Mouse (Mus musculus): ENCODE data around the gene Shisa4. TPM values are rescaled to one million over a fixed set of nuclear protein-coding genes. Genes with fewer than 3 reads are reported as not detected.
"Not testable (repeated sequence)": the region's sequence is repeated elsewhere in the genome, so short reads cannot be mapped to it uniquely, and the experiment has no call there.

Gene Shisa4
- polyA plus RNA-seq (2016; fragmentation: Nextera tagmentation; extraction: Ambion mirVana) = 71.2 and 76.3 TPM in 2 replicates

- H3K9me3 ChIP-seq = no peaks in the 10 kb centered on the region
- peak within 1 kb of the TSS; percentile 92 for H3K9ac ChIP-seq (replicated peaks)
- H3K36me3 ChIP-seq = no peaks in the 10 kb centered on the region
- peak within 1 kb of the TSS; percentile 77 for H3K27ac ChIP-seq (replicated peaks)
- H3K4me2 ChIP-seq (replicated peaks) = peak within 1 kb of the TSS; percentile 81
- H3K27me3 ChIP-seq = no peaks in the 10 kb centered on the region
- H3K4me1 ChIP-seq = peaks cover 30% of the 10 kb centered on the region
- H3K4me3 ChIP-seq = peak within 1 kb of the TSS; percentile 73
- WGBS = 2% methylated on average over 35 of the region's 38 CpGs
- peak; percentile 93 for ATAC-seq (ENCODE audit: low FRiP score, low read depth)
Measured at GRCm38 (mm10) chr1:135374868-135375581, at the start of gene Shisa4. TSS of gene Shisa4 (minus strand) at chr1:135375237.

- Histone ChIP-seq H3K4me3 (no peak overlapping the region), H3K36me3 (peaks cover 71% of the 10 kb centered on the region), H3K27me3 (no peaks in the 10 kb centered on the region), H3K9me3 (no peaks in the 10 kb centered on the region), H3K4me1 (peaks cover 10% of the 10 kb centered on the region), H3K9ac (replicated peaks) (no peak overlapping the region), H3K27ac (replicated peaks) (no peak overlapping the region), H3K4me2 (replicated peaks) (no peak overlapping the region)
- ATAC-seq (ENCODE audit: low FRiP score, low read depth) = no peak
- 97% methylated on average over 6 of the region's 6 CpGs for WGBS
Measured at GRCm38 (mm10) chr1:135422772-135423171, 47.7 kb upstream of the Shisa4 start.

- Histone ChIP-seq H3K4me1 (no peaks in the 10 kb centered on the region), H3K27ac (replicated peaks) (no peak overlapping the region), H3K36me3 (peaks cover 96% of the 10 kb centered on the region), H3K9me3 (no peaks in the 10 kb centered on the region), H3K27me3 (no peaks in the 10 kb centered on the region), H3K4me2 (replicated peaks) (no peak overlapping the region), H3K4me3 (no peak overlapping the region), H3K9ac (replicated peaks) (no peak overlapping the region)
- ATAC-seq (ENCODE audit: low FRiP score, low read depth) = no peak
Measured at GRCm38 (mm10) chr1:135413996-135414395, 39.0 kb upstream of the Shisa4 start.

GRCm38 (mm10) chr1:135412130-135412529 is 37.1 kb upstream of the Shisa4 start:
- Histone ChIP-seq H3K4me1 (no peaks in the 10 kb centered on the region), H3K27ac (replicated peaks) (no peak overlapping the region), H3K9ac (replicated peaks) (no peak overlapping the region), H3K9me3 (no peaks in the 10 kb centered on the region), H3K27me3 (no peaks in the 10 kb centered on the region), H3K4me3 (no peak overlapping the region), H3K4me2 (replicated peaks) (no peak overlapping the region), H3K36me3 (peaks cover 95% of the 10 kb centered on the region)
- no peak for ATAC-seq (ENCODE audit: low FRiP score, low read depth)
- 86% methylated on average over 4 of the region's 4 CpGs for WGBS

GRCm38 (mm10) chr1:135410967-135411366 is 35.9 kb upstream of the Shisa4 start:
- WGBS = 87% methylated on average over 2 of the region's 2 CpGs
- no peak overlapping the region for H3K27ac ChIP-seq (replicated peaks)
- ATAC-seq (ENCODE audit: low FRiP score, low read depth) = no peak
- H3K27me3 ChIP-seq = no peaks in the 10 kb centered on the region
- H3K4me3 ChIP-seq = no peak overlapping the region
- H3K4me1 ChIP-seq = no peaks in the 10 kb centered on the region
- no peak overlapping the region for H3K9ac ChIP-seq (replicated peaks)
- H3K4me2 ChIP-seq (replicated peaks) = no peak overlapping the region
- H3K36me3 ChIP-seq = peaks cover 93% of the 10 kb centered on the region
- no peaks in the 10 kb centered on the region for H3K9me3 ChIP-seq

GRCm38 (mm10) chr1:135408973-135409372 is 33.9 kb upstream of the Shisa4 start:
- Histone ChIP-seq H3K27ac (replicated peaks) (no peak overlapping the region), H3K4me2 (replicated peaks) (no peak overlapping the region), H3K9me3 (no peaks in the 10 kb centered on the region), H3K4me3 (no peak overlapping the region), H3K36me3 (peaks cover 93% of the 10 kb centered on the region), H3K27me3 (no peaks in the 10 kb centered on the region), H3K9ac (replicated peaks) (no peak overlapping the region), H3K4me1 (no peaks in the 10 kb centered on the region)
- ATAC-seq (ENCODE audit: low FRiP score, low read depth) = no peak
- WGBS = 97% methylated on average over 4 of the region's 4 CpGs

- Histone ChIP-seq H3K4me2 (replicated peaks) (no peak overlapping the region), H3K36me3 (peaks cover 95% of the 10 kb centered on the region), H3K27ac (replicated peaks) (no peak overlapping the region), H3K4me3 (no peak overlapping the region), H3K9ac (replicated peaks) (no peak overlapping the region), H3K9me3 (no peaks in the 10 kb centered on the region), H3K4me1 (no peaks in the 10 kb centered on the region), H3K27me3 (no peaks in the 10 kb centered on the region)
- no peak for ATAC-seq (ENCODE audit: low FRiP score, low read depth)
- WGBS = 92% methylated on average over 7 of the region's 7 CpGs
Measured at GRCm38 (mm10) chr1:135405356-135405755, 30.3 kb upstream of the Shisa4 start.

GRCm38 (mm10) chr1:135401452-135402110 is 26.5 kb upstream of the Shisa4 start:
- ATAC-seq (ENCODE audit: low FRiP score, low read depth) = no peak
- 90% methylated on average over 3 of the region's 3 CpGs for WGBS
- Histone ChIP-seq H3K9me3 (no peaks in the 10 kb centered on the region), H3K27ac (replicated peaks) (no peak overlapping the region), H3K4me1 (no peaks in the 10 kb centered on the region), H3K36me3 (peaks cover 91% of the 10 kb centered on the region), H3K4me2 (replicated peaks) (no peak overlapping the region), H3K27me3 (no peaks in the 10 kb centered on the region), H3K4me3 (no peak overlapping the region), H3K9ac (replicated peaks) (no peak overlapping the region)

DNA sequence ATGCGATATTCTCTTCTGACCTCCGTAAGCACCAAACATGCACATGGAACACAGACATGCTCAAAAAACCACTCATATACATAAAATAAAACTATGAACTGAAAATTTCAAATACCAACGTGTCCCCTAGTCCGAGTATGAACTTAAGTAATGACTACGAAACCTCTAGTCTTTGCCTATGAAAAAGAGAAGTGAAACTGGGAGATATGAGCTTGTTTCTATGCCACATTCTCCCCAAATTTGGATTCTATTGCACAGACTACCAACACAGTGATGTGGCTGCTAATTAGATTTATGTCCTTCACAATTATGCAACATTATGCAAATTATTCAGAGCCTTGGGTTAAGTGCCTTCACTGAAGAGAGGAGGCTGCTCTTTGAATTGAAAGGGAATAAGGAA is 24.4 kb upstream of the Shisa4 start:
- Histone ChIP-seq H3K9me3 (no peaks in the 10 kb centered on the region), H3K27ac (replicated peaks) (no peak overlapping the region), H3K27me3 (no peaks in the 10 kb centered on the region), H3K9ac (replicated peaks) (no peak overlapping the region), H3K4me3 (no peak overlapping the region), H3K36me3 (peaks cover 88% of the 10 kb centered on the region), H3K4me2 (replicated peaks) (no peak overlapping the region), H3K4me1 (no peaks in the 10 kb centered on the region)
- 95% methylated on average over 5 of the region's 5 CpGs for WGBS
- no peak for ATAC-seq (ENCODE audit: low FRiP score, low read depth)

DNA sequence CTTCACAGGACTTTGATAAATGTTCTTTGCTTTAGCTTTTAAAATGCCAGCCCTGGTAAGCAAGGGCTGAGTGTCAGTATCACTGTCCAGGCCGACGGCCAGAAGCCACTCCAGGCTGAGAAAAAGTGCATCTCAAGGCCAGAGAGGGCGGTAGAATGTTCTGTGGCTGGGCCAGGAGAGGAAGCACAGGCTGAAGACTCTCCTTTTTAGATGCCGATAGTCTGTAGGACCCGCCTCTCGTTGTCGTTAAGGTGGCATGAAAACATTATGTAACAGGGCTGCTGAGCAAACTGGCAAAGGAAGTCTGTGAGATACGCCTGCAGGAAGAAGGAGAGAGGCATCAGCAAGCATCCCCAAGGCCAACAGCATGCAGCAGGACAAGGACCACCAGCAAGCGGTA is 10.1 kb upstream of the Shisa4 start:
- no peak overlapping the region for H3K27ac ChIP-seq (replicated peaks)
- 0 out of 2 replicates have a peak, but pooled peaks cover 3% of the 10 kb centered on the region for H3K4me1 ChIP-seq
- no peak overlapping the region for H3K4me2 ChIP-seq (replicated peaks)
- no peaks in the 10 kb centered on the region for H3K27me3 ChIP-seq
- ATAC-seq (ENCODE audit: low FRiP score, low read depth) = no peak
- no peak overlapping the region for H3K4me3 ChIP-seq
- peaks cover 82% of the 10 kb centered on the region for H3K36me3 ChIP-seq
- no peak overlapping the region for H3K9ac ChIP-seq (replicated peaks)
- WGBS = 90% methylated on average over 9 of the region's 9 CpGs
- no peaks in the 10 kb centered on the region for H3K9me3 ChIP-seq

DNA sequence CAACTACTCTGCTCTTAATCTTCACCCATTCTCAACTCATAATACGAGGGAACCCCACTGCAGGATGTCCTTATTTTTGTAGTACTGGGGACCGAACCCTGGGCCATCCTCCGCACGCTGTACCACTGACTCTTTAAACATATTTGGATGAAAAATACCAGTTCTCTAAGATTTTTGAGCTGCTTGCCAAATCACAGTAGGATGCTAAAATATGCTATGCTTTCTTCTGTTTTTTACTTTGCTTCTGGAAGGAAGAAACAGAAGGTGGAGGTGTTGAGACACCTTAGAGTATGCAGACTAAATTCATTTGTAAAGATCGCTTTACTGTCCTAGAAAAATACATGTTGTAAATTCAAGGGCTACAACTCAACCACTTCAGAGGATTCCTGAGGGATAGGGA is 9.1 kb upstream of the Shisa4 start:
- Histone ChIP-seq H3K9me3 (no peaks in the 10 kb centered on the region), H3K4me3 (no peak overlapping the region), H3K36me3 (peaks cover 73% of the 10 kb centered on the region), H3K27ac (replicated peaks) (no peak overlapping the region), H3K4me2 (replicated peaks) (no peak overlapping the region), H3K9ac (replicated peaks) (no peak overlapping the region), H3K27me3 (no peaks in the 10 kb centered on the region), H3K4me1 (0 out of 2 replicates have a peak, but pooled peaks cover 3% of the 10 kb centered on the region)
- 95% methylated on average over 5 of the region's 5 CpGs for WGBS
- no peak for ATAC-seq (ENCODE audit: low FRiP score, low read depth)

GRCm38 (mm10) chr1:135381560-135381959 is 6.5 kb upstream of the Shisa4 start:
- 61% methylated on average over 6 of the region's 6 CpGs for WGBS
- H3K27ac ChIP-seq (replicated peaks); H3K4me2 ChIP-seq (replicated peaks): not testable (repeated sequence)

More at GRCm38 (mm10) chr1:135381560-135381959, 6.5 kb upstream of the Shisa4 start:
- not testable (repeated sequence) for ATAC-seq (ENCODE audit: low FRiP score, low read depth); H3K9ac ChIP-seq (replicated peaks); H3K27me3 ChIP-seq; H3K4me3 ChIP-seq; H3K4me1 ChIP-seq; H3K9me3 ChIP-seq
- peaks cover 47% of the 10 kb centered on the region for H3K36me3 ChIP-seq

Measured in midbrain, embryonic 12.5 days (tissue).